Mouse (Mus musculus): ENCODE measurements around the gene Dmxl2.

- TF ChIP-seq CTCF (IDR thresholded peaks at IDR 0.05; ENCODE audit: low read depth) (no peak), EP300 (IDR thresholded peaks at IDR 0.05; ENCODE audit: low read depth) (no peak)
Observed at GRCm38 (mm10) chr9:54483215-54483614, 18.2 kb downstream of the Dmxl2 start.

Measured in heart, postnatal 0 days (tissue).